Mouse (Mus musculus) cerebral cortex, adult 2 months (tissue): Measurements from ENCODE around the gene Oard1.

Source experiments
- WGBS: fragments of 180-500 bp; shearing (Covaris S2); methylation state at CpG from one replicate; pipeline ENCODE4 v1.1.7; 2018; 5-methylcytosine and 5-hydroxymethylcytosine counted together

The Oard1 gene

DNA sequence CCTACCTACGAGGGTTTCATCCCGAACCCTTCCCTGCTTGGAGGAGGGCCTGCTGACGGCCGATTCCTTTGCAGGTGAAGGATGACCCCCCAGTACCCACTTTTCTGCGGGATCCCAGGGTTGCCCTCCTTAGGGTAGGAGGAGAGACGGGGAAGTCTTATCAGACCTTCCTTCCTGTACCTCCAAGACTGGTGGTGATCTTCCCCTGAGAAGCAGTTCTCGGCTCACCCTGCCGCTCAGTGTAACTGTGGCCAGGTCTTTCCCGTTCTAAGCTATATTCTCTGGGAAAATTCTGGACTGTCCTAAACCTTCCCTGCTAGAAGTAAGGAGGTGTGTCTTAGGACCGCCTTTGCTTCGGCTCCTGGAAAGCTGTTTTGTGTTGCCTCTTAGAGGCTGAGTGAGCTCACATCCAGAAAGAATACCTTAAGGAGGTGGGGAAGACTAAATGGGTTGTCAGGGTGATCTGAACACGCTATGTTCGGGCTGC, 528 bp downstream of the Oard1 start:
- under 1% methylated on average over 13 of the region's 13 CpGs for WGBS

DNA sequence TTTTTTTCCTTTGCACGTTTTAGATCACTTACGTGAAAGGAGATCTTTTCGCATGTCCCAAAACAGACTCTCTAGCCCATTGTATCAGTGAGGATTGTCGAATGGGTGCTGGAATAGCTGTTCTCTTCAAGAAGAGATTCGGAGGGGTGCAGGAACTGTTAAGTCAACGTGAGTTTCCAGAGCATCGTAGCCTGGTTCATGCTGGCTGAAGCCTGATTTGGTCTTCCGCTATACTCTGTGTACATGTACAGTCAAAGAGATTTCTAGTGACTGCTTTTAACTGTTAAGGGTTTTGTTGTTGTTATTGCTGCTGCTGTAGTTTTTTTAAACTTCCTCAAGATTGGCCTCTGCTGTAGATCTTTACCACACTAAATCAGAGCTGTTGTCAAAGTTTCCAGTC, 1.4 kb downstream of the Oard1 start:
- 22% methylated on average over 8 of the region's 8 CpGs for WGBS

DNA sequence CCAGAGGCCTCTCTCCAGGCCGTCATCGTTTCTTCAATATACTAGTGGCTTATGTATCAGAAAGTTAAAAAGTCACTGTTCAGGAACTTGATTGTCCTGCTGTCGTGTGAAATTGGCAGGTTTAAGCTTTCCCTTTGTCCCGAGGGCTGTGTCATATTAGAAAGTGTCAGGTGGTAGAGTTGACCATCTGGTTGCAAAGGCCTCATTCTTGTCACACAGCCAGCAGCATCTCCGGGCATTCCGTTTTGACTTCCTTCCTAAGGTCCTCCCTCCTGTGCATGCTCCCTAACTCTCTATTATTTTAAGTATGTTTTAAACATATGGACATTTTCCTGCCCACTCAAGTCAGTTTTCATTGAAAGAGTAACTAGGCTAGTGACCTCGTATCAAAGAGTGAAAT, 6.2 kb downstream of the Oard1 start:
- 72% methylated on average over 7 of the region's 7 CpGs for WGBS

GRCm38 (mm10) chr17:48416425-48417195, 6.8 kb downstream of the Oard1 start:
- WGBS, result 84% methylated on average over 14 of the region's 14 CpGs

- 94% methylated on average over 6 of the region's 6 CpGs for WGBS
Measured at GRCm38 (mm10) chr17:48417521-48417920, 7.7 kb downstream of the Oard1 start.

- WGBS, result 90% methylated on average over 7 of the region's 7 CpGs
Measured at GRCm38 (mm10) chr17:48418174-48418573, 8.4 kb downstream of the Oard1 start.

- 81% methylated on average over 1 of the region's 1 CpGs for WGBS
Measured at GRCm38 (mm10) chr17:48418781-48419180, 9.0 kb downstream of the Oard1 start.

DNA sequence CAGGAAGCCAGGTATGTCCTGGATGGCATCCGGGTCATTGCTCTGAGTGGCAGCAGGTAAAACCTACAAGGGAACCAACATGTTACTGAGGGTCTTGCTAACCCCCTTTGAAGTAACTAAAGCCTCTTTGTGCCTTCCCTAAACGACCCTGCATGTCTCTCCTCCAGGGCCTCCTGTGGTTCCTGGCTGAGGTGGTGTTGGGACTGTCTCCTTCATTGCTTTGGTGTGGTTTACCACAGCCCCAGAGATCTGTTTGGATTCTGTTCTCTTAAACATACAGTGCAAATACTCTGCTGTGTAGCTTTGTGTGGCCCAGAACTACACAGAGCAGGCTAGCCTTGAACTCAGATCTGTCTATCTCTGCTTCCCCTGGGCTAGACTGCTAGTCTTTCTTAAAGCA, 9.8 kb downstream of the Oard1 start:
- 65% methylated on average over 2 of the region's 2 CpGs for WGBS

DNA sequence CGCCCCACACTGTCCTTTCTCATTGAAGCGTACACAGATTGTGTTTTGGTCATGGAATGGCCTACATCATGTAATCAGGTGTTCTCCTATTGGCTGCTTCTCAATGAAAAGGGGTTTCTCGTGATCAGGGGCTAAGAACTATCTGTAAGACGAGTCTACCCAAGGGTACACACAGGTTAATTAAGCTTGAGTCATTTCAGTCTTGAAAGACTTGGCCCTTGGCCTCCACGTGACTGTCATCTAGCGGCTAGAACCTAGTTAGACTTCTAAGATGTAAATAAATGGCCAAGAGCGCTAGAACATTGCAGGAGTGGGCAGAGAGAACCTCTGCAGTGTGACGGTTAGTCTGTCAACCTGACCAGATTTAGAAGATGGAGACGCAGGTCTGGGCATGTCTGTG, 14.4 kb downstream of the Oard1 start:
- WGBS, result 92% methylated on average over 9 of the region's 9 CpGs

DNA sequence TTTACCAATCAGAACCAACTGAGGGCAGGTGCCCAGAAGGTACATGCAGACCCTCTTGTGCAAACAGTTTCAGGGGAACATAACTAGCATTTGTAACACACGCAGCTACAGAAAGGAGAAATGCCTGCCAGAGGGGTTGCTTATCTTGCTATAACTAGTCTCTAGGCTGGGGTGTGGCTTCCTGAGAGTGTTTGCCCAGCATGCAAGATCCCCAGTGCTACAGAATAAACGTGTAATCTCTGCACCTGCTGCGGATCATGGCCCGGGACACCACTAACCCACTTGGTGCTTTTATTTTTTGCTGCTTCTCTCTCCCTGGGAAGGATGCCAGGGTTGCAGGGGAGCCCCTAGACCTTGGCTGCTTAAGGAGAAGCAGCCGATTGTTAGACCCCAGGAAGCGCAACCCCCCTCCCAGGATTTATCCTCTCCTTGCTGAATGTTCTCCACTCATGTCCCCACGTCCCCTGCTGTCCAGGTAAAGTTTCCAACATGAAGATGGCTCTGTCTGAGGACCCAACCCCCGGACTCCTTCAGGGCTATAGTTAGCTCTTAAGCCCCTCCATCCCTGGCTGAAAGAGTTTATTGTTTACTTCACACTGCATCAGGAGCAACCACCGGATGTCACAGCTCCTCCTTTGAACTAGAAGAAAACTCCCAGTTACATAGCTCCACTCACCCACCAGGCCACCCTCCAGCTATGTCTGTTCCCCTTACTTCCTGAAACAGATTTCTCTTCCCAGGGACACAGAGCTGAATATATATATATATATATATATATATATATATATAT, 16.2 kb downstream of the Oard1 start:
- 29% methylated on average over 9 of the region's 9 CpGs for WGBS

GRCm38 (mm10) chr17:48426991-48427750, 17.4 kb downstream of the Oard1 start:
- 77% methylated on average over 13 of the region's 13 CpGs for WGBS

GRCm38 (mm10) chr17:48427852-48428530, 18.2 kb downstream of the Oard1 start:
- 79% methylated on average over 11 of the region's 11 CpGs for WGBS

GRCm38 (mm10) chr17:48430394-48430793, 20.6 kb downstream of the Oard1 start:
- WGBS, result 66% methylated on average over 5 of the region's 5 CpGs

DNA sequence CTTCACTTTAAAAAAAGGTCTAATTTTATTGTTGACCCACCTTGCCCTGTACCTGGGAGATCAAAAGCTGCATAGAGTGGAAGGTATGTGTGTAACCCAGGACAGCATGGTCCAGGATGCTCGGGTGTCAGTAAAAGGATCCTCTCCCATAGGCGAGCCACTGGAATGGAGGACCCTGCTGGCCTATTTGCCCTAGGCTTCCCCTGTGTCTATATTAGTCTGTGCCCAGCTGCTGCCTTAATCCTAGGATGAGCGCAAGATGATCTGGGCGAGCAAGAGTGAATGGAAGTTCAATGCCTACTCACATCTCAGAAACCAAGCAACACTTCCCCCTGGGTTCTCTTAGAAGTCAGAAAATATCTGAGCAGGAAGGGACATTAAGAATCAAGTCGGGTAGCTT, 21.2 kb downstream of the Oard1 start:
- 91% methylated on average over 5 of the region's 5 CpGs for WGBS

DNA sequence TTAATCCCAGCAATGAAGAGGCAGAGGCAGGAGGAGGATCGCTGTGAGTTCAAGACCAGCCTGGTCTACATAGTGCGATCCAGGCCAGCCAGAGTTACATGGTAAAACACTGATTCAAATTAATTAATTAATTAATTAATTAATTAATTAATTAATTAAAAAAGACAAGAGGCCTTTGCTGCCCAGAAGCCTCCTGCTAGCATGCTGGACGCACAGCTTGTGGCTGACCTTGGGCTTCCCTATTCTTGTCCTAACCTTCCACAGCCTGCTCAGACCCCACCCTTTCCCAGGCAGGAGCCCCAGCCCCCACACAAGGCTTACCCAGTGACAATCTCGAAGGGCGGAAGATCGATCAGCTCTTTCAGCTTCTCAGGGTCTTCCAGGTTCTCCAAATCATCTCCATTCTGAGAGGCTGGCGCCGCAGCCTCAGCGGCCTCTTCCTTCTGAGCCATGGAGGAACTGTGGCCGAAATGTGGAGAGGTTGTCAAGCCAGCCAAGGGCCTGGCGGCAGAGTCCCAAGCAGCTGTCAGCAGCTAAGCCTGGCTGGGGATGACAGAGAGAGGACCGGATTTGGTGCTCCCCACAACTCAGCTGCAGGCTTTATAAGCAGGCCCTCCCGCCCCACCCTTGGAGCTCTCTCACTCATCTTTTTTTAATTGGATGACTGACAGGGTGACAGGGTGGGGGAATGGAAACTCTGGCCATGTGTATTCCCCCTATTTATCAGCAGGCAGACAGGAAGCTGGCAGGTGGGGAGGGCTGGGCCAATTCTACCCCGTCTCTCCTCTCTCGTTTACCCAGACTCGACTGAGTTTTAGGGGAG, 22.6 kb downstream of the Oard1 start, which contains the start of gene Apobec2:
Gene Apobec2, minus strand, starts transcription at position 773 of the 823 bp plus-strand sequence.
- 82% methylated on average over 16 of the region's 16 CpGs for WGBS

- WGBS, result 79% methylated on average over 20 of the region's 20 CpGs
Measured at GRCm38 (mm10) chr17:48433006-48433655, 23.3 kb downstream of the Oard1 start.

- WGBS, result 79% methylated on average over 6 of the region's 6 CpGs
Measured at GRCm38 (mm10) chr17:48433689-48434330, 24.0 kb downstream of the Oard1 start.

GRCm38 (mm10) chr17:48434479-48434878, 24.7 kb downstream of the Oard1 start:
- 89% methylated on average over 5 of the region's 5 CpGs for WGBS

DNA sequence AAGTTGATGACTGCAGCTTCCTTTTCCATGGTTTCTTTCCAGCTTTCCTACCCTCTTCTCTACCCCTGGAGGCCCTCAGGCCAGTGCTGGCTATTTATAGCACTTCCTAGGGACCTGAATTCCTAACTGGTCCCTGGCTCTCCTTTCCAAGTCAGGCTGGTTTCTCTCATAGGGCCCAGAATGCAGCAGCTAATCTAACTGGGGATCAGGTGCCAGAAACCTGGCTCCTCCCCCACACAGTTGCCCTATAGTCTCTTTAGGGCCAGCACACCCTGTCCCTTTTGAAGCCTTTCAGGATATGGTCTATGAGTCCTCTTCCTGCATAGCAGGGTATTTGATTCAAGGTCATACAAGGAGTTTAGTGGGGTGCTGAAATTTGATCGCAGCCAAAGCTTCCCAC, 26.7 kb downstream of the Oard1 start:
- 88% methylated on average over 1 of the region's 1 CpGs for WGBS
